Mouse (Mus musculus) gastrocnemius, postnatal 25 days (tissue): Measurements from ENCODE around the gene Anxa4. TPM values are rescaled to one million over a fixed set of nuclear protein-coding genes. Genes with fewer than 3 reads are reported as not detected.
A peak's percentile ranks its signal among the peaks of the same experiment; 100 is the strongest.

Experiments used
- DNase-seq: peaks from one replicate; pipeline ENCODE4 v3.0.0; 2022
- long read RNA-seq, 2 experiments: library from polyadenylated mRNA; stranded (forward); transcript quantifications; one replicate each; pipeline ENCODE4 v2.0.0; 2021
- total RNA-seq, 2 experiments: library from RNA; stranded (reverse); gene quantifications; 1 replicate in 1 of 2; 2 replicates in 1 of 2; pipeline ENCODE4 v1.2.3; 2021

Gene Anxa4
- 10 to 100 TPM; 13.4 to 19.7 TPM for total RNA-seq
- long read RNA-seq, experiment 1, transcript Anxa4-201 (13 exons, 2,002 nt) = major isoform, 13 of 14 reads
- long read RNA-seq, experiment 1, partial matches to known transcripts = 0 of 14 reads
- long read RNA-seq, experiment 1, other reads (novel, unspliced or antisense) = 1 of 14 reads
- long read RNA-seq, experiment 2, transcript Anxa4-201 (13 exons, 2,002 nt) = major isoform, 39 of 44 reads
- long read RNA-seq, experiment 2, partial matches to known transcripts = 1 of 44 reads
- long read RNA-seq, experiment 2, other reads (novel, unspliced or antisense) = 3 of 44 reads

DNA sequence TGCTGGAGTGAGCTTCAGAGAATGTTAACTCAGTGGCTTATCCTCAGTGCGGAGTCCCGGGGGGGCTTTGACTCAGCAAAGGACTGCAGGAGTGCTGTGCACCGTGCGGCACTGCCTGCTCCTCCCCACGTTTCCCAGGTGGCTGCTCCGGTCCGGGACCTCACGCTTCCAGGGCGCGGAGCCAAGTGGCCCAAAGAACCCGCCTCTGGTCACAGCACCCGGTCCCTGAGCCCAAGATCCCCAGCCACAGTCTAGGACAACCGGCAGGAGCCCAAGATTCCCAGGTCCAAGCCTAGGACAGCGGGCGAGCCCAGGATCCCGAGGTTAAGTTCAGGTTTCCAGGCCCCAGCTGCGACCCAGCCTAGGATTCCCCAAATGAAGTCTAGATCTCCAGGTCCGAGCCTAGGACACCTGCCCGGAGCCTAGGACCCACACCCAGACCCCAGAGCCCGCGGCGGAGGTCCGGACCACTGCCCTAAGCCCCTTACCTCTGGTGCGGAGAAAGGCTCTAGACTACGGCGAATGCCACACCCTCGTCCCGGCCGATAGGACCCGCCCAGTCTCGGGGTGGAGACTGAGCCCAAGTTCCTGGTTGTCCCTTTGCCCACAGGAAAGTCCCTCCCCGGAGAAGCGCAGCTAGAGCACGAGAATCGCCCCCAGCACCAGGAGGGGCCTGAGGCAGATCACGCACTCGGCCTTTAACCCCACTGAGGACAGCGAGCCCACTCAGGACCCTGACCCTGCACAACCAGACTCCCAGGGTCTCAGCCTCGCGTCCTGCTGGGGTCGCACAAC is at the start of gene Anxa4:
Gene Anxa4, minus strand, starts transcription at position 564 of the 795 bp plus-strand sequence.
- DNase-seq = peak; percentile 75

DNA sequence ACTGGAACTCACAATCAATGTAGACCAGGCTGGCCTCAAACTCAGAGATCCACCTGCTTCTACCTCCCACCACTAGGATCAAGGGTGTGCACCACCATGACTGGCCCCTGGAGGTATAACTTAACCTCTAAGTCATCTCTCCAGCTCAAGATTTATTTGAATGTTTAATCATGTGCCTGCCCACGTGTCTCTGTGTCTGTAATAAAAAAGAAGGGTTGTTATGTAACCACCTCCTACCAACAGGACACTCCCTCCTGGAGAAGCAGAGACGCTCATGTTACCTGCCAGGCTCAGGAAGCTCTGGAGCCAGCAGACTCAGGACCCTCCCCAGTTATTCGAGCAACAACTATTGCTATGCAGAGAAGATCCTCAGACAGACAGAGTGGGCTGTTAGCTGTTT is 48.6 kb upstream of the Anxa4 start:
- no peak for DNase-seq

DNA sequence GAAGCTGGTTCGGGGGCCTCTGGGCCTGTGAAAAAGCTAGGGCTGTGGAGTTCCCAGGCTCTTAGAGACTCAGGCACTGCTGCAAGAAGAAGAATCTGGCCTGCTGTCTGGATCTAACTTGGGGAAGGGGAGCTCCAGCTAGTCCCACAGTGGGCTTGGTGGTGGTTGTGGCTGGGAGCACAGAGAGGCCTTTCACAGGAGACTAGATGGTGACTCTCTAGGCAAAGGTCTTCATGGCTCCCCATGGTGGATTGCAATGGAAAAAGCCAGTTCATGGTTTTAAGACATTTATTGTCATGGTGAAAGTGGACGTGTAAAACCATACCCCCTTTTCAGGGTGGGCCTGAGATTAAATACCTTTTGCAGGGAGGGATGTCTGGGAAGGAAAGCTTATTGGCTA is 45.7 kb upstream of the Anxa4 start:
- no peak for DNase-seq

DNA sequence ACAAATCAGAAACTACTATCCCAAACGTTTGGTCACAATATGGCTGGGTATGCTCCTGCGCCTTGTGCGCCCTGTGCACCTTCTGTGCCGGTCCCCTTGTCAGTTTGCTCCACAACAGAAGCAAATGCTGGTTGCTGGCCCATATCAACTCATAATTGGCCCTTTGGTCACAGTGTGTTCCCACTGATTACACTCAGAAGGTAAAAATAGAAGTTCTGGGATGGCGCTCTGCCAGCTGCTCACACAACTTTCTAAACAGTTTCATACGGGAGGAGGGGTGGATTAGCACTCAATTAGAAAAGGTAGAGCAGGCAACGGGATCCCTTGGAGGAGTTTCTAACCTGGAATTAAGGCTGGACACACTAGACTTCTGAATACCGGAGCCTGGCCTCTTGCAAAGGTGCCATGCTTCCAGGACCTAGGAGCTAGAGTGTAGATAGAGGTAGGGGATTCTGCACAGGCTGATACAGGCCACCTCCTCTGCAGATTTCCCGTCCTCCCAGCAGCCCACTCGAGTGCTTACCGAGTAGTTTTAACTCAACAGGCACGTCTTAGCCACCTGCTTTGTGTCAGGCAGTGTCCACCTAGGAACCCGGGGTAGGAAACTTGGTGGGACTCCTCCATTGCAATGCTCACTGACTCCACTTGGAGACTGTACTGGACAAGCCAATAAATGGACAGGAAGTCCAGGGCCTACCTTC is 39.6 kb upstream of the Anxa4 start:
- peak; percentile 76 for DNase-seq

DNA sequence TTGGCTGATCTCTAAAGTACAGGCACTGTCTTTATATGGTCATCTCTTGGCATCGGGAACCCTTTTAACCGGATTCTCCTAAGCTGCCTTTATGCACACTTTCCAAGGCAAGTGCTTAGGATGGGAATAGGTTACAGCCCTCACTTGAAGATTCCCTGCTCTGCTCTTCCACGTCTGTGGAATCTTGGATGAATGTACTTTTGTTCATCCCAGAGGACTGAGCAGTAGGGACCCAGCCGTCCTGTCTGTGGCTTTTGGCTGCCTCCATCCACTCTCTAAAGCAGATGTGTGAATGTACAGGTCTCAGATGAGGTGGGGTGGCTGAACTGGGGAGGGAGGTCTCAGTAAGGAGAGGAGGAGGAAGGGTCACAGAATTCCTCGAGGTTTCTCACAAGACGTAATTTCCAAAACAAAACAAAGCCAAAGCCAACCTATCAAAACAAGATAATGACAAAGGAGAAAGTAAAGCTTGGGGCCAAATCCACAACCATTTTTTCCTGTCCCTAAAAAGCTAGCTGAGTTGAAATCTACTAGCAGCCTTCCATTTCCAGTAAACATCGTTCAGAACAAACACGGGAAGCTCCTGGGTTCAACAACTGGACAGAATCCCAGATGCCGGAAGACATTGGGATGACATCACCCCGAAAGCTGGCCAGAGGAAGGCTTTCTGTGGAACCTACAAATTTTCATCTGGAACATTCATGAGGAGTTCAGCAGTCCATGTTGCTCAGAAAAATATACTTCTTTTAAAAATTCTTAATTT is 37.5 kb upstream of the Anxa4 start:
- peak; percentile 63 for DNase-seq

DNA sequence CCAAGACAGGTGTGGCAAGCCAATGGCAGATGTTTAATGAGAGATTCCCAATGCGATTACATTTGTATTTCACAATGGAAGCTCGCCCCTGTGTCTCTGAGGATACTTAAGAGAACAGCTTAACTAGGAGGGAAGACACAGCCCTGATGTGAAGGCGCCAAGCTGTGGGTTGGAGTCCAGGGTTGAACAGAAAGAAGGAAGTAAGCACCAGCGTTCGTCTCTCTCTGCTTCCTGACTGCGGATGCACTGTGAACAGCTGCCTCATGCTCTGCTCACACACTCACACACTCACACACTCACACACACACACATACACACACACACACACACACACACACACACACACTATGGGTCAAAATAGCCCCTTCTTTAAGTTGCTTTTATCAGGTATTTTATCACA is 36.4 kb upstream of the Anxa4 start:
- no peak for DNase-seq

DNA sequence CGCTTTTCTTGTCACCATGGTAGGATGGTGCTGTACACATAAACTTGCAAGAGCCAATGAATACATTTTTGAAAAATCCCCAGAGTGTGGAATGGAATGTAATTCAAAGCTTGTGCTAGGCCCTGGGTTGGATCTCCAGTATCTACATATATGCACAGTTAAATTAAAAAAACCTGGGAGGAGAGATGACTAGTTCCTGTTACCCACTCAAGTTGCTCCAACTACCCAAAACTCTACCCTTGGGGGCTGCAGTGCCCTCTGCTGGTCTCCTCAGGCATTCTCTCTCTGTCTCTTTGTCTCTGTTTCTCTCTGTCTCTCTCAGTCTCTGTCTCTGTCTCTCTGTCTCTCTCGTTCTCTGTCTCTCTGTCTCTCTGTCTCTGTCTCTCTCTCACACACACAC is 34.0 kb upstream of the Anxa4 start:
- no peak for DNase-seq

DNA sequence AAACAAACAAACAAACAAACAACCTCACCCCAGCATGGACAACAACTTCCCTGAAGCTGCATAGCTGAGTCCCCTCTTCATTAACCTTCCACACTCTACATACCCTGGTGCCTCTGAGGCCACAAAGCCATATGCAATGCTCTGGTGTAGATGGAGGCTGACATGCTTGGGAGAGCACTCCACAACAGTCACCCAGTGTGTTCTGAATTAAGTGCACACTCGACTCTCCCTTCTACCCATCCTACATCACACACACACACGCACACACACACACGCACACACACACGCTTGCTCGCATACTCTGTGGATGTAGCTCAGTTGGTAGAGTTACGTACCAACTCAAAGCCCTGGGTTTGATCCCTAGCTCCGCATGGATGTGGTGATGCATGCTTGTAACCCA is 31.0 kb upstream of the Anxa4 start:
- DNase-seq = no peak

DNA sequence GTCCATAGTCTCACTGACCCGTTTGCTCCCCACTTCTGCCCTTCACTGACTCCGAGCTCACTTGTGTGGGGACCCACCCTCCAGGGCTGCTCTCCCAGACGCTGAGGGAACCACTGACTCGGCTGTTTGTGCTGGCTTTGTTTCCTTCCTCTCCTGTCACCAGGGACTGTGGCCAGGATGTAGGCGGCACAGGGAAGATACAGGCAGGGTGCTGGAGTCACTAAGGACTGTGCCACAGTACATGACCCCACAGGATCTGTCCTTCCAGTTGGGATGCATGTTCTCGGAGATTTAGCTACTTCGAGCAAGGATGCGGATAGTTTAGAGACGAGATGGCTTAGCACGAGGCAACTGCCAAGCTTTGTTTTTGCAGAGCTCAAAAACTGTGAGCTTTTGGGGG is 30.4 kb upstream of the Anxa4 start:
- peak; percentile 63 for DNase-seq

DNA sequence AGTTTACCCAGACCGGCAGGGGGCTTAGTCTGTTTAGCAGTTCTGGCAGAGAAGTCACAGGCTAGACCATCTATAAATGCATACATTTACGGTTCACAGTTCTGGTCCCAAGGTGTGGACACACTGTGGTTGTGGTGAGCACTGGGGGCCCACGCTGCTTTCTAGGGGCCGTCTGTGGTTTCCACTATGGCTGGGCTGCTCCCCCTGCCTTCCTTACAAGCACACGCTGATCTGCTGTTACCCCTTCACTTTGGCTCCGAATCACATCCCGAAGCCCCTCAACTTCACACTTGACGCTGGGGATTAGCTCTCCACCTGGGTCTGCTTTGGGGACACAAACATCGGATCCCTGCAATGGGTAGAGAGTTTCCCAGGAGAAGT is 29.7 kb upstream of the Anxa4 start:
- DNase-seq = no peak

DNA sequence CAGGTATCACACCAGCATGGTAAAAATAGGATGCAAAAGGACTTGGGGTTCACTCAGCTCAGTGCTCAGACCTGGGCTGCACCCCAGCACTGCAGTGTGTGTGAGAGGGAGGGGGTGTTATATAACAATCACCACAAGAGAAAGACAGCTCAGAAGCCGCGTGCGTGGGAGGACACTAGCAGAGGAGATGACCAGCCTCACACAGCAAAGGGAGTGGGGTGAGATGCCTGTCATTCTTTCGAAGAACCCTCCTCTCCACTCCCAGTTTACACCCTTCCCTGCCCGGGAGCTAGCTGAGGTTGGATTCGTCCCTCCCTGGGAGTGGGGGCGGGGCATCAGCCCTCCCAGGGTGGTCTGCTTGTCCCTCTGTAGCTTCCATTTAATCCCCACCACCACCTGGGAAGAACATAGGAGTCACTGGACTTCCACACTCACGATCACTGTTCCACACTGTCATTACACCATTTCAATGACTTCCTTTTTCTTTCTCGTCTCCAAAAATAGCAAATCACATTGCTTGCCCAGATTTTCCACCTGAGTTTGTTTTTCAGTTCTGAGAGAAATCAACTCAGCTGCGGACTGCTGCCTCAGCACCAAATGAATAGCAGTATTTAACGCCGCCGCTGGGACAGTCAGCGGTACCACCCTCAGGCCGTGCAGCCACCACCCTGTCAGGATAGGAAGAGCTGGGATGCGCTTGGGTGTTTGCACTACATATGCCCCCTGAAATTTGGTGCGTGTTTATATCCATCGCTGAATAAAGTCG is 29.1 kb upstream of the Anxa4 start:
- peak; percentile 53 for DNase-seq

DNA sequence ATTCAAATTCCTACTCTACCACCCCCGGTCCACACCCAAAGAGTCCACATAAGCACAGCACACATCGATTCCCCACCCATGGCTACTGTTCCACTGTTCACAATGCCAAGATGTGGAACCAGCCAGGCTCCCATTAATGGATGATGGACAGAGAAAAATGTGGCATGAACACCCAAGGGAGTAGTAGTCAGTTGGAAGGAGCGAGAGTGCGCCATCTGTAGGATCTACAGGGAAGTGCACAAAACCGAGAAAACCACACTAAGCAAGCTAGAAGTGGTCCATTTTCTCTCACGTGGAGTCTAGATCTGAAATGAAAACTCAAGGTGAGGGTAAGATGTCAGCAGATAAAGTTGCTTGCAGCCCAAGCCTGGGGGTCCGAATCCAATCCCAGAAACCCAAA is 27.3 kb upstream of the Anxa4 start:
- DNase-seq = no peak

DNA sequence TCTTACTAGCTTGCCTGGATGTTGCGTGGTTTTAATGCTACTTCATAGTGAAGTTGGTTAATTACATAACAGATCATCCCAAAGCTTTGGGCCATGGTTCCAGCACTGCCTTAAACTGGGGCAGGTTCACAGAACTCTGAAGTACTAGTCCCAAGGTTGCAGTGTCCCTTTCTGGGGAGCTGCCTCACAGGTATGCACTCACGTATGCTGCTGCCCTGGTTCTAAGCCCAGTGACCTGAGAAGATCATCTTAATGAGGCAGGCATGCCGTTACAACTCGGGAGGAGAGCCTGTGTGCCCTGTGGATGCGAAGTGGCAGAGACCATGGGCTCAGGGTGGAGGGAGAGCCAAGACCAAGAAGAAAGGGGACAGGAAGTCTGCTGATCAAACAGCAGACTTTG is 26.5 kb upstream of the Anxa4 start:
- no peak for DNase-seq

DNA sequence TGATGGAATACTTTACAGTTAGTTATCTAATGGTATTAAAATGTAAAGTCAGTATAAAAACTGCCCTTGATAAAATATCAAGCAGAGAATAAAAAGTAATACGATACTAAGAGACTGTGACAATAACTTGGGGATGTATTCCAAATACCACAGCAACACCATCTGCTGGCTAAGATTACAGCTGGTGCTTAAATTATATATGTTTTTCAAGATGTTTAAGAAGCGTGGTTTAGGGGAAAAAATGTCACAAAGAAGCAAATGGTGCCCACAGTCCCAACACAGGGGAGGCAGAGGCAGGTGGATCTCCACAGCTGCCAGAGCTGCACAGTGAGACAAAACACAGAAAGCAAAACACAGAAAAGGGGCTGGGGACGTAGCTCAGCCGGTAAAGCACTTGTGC is 25.5 kb upstream of the Anxa4 start:
- DNase-seq = no peak

DNA sequence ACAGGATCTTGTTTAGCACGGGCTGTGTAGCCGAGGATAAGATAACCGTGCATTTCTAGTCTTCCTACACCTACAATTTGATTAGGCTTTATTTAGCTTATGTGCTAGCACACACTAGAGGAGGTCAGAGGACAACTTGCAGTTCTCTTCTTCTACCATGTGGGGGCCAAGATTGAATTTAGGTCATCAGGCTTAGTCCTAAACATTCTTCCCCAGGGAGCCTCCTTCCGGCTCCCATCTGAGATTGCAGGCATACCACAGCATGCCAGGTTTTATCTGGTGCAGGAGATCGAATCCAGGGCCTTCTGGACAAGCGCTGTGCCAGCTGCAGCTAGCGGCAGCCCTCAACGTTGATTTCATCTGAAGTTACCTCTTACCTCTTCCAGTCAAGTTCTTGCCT is 23.2 kb upstream of the Anxa4 start:
- DNase-seq = no peak

DNA sequence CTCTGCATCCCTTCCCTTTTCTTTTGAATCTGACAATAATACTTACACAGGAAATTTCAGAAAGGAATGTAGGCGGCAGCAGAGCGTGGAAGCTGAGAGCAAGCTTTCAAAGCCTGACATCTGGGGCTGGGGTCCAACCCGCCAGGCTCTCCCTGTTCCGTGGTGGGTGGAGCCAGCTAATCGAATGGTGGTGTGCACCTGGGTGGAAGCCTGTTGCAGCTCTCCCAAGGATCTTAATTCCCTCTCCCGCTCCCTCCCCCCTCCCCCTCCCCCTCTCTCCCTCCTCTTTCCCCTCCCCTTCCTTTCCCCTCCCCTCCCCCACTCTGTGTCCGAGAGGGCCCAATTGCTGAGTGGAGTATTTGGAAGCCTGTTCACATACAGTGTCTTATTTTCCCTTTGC is 22.1 kb upstream of the Anxa4 start:
- DNase-seq = no peak

DNA sequence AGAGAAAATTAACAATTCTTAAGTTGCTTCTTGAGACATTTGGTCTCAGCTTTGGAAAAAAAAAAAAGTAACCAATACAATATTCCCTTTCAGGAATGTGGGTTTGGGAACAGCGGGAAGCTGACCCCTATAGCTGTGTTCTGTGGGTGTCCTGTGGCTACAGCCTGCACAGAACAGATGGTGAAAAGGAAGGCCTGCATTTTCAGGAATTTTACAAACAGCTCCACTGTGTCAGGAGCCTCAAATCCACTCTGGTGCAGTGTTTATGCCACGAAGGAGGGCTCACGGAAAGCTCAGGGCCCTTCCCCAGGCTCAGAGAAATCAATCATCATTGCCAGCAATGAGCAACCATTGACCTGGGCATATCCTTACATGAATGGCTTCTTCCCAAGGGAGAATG is 21.5 kb upstream of the Anxa4 start:
- DNase-seq = no peak

DNA sequence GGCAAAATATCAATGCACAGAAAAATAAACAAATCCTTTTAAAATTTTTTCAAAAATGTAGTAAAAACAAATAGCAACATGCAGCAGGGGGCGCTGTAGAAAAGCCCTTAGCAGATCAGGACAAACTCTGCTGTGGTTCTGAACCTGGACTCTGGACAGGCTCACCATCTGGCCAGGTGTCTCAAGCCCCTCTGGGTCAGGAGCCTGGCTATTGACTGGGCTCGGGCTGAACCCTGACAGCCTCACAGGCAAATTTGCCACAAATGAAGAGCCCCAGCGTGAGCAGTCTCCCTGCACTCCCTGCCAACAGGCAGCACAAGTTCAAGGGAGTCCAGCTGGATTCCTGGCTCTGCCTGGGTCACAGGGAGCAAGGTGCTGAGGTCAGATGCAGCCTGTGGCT is 20.0 kb upstream of the Anxa4 start:
- peak; percentile 23 for DNase-seq

DNA sequence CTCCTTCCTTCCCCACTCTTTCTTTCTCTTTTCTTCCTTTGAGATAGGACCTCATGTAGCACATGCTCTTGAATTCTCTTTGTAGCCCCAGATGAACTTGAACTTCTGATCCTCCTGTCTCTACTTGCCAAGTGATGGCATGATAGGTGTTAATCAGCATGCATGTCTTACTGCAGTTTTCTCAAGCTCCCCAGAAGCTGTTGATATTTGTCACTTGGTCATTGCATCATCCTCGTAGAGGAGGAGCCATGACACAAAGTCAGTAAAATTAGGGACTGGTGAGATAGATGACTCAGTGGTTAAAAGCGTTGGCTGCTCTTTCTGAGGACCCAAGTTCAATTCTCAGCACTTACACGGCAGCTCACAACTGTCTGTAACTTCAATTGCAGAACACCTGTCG is 19.5 kb upstream of the Anxa4 start:
- DNase-seq = no peak

DNA sequence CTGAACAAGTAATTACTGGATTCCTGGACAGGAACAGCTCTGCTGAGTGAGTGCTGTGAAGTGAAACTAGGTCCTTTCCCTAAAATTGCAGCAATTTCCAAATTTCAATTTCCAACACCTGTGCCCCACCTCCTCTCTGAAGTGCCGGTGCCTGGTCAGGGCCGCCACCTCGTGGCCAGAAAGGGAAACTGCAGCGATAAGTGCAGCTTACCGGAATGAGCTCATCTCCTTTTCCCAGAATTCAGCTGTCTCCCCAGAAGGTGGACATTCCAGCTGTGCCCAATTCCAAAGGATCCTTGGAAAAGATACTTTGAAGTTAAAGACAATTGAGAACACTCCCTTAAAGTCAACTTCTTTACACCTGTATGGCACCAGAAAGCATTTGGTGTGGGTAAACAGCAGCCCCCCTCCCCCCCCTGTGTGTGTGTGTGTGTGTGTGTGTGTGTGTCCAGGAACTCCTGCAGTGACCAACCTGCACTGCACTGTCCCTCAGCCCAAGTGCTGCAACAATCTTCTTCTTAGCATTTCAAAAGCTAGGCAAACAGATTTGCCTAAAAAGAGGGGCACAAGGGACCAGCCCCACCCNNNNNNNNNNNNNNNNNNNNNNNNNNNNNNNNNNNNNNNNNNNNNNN is 13.2 kb upstream of the Anxa4 start:
- peak; percentile 42 for DNase-seq

DNA sequence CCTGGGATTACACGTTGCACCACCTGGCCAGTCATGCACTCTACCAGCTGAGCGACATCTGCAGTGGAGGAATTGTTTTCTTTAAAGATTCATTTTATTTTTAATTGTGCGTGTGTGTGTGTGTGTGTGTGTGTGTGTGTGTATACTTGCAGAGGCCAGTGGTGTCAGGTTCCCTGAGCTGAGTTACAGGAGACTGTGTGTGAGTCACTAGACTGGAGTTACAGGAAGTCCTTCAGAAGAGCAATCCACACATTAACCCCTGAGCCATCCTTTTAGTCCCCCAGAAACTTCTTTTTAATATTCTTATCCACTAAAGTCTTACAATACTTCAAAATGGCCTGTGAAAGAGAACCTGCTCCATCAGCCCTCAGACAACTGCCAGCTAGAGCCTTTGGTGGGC is 11.3 kb upstream of the Anxa4 start:
- DNase-seq = no peak
